Mouse (Mus musculus) lung, postnatal 14 days (tissue): ENCODE measurements around the gene Aar2.
A peak's percentile ranks its signal among the peaks of the same experiment; 100 is the strongest.
"Not testable (repeated sequence)": the region's sequence is repeated elsewhere in the genome, so short reads cannot be mapped to it uniquely, and the experiment has no call there.

Experiments used
- DNase-seq: peaks from one replicate; pipeline ENCODE4 v3.0.0; 2021

The Aar2 gene

DNA sequence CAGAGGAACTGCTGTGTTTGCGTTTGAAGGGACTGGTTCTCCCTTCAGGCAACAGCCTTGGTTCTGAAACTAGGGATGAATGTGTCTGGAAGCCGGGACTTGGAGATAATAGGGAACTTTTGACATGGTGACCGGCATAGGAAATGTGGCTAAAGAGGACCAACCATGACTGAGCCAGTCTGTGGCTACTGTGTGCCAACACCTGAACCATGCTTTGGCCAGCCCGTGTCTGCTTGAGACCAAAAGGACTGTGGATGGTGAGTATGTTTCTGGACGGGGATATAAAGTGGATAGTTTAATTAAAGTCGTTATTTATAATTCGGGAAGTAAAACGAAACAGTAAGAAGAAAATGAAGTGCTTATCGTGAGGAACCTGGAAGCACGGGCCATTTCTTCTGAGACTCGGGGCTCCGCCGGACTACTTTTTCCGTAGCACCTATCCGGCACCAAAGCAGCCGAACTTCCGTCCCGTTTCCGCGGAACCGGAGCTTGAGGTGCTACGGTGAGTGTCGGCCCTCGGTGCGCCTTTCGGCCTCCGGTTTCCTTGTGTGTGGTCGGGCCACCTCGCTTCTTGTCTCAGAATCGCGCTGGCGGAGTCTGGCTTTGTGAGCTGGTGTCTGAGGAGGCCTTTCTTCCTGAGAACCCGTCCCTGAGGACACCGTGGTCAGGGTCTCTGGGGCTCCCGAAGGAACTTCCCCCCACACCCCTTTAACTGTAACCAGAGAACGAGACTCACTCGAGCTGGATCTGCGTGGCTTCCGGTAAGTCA lies at the start of gene Aar2:
Gene Aar2, plus strand, starts transcription at position 462 of the 769 bp plus-strand sequence.
- peak; percentile 85 for DNase-seq

DNA sequence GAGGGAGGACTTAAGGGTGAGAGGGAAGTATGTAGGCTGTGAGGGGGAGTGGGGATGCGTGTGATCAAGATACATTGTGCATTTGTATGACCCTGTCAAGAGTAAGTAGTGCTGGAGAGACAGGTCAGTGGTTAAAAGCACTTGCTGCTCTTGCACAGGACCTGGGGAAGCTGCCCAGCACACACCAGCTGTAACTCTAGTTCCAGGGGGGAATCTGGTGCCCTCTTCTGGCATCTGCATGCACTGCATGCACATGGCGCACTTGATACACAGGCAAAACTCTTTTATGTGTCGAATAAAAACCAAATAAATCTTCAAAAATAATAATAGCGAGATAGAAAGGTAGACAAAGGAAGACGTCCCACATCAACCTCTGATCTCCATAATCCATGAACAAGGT lies 49.5 kb upstream of the Aar2 start:
- peak; percentile 67 for DNase-seq

DNA sequence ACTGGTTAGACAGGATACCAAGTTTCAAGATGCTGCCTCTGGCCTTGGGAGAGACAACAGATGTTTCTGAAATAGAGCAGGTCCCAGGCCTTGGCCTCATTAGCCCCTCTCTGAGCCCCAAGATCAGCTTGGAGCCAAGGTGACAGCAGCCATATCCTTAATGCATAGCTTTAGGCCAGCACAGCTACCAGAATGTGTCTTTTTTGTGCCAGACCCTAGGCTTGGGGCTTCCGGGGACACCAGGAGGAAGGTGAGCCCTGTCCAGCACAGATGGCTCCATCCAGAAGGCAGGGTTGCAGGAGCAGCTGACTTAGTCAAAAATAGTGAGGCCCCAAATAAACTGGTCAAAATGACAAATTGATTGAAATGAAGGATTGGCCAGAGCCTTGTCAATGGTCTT lies 46.4 kb upstream of the Aar2 start:
- no peak for DNase-seq

DNA sequence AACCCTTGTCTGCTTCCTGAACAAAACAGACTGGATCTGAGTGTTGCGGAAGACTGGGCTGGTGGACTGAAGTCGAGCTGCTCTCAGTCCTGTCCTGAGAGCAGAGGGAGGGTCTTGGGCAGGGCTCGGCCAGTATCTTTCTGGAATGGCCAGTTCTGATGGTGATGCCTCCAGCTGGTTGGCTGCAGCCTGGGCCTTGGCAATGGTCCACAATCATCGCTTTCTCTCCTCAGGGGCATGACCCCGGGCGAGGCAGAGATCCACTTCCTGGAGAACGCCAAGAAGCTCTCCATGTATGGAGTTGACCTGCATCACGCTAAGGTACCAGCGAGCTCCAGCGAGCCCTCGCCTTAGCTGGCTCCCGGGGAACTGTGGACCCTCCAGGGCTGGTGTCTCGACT lies 41.9 kb upstream of the Aar2 start:
- peak; percentile 78 for DNase-seq

DNA sequence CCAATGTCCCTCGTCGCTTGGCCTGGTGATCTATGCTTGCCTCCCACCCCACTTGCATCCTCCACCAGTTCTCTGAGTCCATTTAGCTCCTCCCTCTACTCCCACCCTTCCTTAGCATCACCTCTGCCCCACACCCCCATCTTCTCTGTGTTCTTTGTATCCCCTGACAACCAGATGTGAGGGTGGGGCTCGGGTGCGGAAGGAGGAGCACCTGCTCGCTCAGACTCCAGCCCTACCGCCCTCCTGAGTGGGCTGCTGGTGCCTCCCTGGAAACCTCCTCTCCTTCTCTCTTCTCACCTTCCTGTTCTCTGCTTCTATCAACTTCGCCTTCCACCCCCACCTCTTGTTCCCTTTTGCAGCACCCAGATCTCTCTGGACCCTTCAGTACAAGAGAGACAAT lies 35.4 kb upstream of the Aar2 start:
- no peak for DNase-seq

DNA sequence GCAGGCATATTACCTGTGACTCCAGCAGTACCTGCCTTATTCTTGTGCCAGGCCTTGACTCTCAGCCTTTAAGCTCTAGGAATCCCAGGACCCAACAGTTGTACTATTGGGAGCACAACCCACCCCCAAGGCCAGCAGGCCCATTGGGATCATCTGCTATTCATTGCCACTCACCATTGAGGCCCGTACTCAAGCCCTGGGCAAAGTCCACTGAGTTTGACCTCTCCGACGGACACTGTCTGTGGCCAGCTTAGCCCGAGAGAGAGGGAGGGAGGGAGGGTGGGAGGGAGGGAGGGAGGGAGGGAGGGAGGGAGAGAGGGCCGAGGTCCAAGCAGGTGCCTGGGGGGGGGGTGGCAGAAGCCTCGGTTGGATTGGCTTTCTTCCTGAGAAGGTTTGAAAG lies 34.8 kb upstream of the Aar2 start:
- no peak for DNase-seq

DNA sequence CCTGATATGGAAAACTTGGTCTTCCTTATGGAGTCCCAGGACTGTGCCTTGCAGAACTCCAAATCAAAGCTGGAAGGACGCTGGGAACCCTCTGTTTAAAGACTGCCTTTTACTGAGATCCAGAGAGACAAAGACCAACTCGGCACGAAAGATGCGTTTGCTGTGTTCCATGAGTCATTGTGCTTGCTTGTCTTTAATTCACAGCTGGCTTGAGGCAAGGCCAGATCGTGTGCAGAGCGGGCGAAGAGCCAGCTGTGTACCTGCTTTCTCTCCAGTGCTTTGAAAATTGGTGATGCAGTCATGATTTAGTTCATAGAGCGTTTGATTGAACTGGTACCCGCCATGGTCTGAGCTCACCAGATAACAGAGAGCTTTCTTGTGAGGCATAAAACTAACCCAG lies 32.3 kb upstream of the Aar2 start:
- no peak for DNase-seq

DNA sequence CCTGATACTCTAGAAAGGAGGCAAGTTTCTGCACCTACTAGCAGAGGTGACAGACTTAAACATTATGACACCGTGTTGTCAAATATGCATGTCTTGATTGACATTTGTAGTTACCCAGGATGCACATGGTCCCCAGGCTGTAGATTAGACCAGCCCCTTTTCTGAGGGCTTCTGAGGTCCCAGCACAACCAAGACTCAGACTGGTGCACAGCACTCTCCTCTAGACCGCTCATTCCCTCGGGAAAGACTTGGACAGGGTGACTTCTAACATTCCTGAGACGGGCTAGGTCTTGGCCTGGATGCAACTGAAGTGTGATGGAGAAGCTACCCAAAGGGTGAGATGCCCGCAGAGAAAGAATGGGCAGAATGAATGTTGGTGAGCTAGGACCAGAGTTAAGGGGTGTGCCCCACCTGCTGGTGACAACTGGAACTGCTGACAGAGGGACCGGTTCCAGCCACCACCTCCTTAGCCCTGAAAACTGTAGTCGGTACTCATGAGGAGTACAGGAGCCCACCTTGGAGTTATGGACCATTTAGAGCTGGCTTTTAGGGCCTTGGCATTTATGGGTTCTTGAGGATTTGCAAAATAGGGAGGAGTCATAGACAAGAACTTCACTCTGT lies 31.7 kb upstream of the Aar2 start:
- peak; percentile 82 for DNase-seq

DNA sequence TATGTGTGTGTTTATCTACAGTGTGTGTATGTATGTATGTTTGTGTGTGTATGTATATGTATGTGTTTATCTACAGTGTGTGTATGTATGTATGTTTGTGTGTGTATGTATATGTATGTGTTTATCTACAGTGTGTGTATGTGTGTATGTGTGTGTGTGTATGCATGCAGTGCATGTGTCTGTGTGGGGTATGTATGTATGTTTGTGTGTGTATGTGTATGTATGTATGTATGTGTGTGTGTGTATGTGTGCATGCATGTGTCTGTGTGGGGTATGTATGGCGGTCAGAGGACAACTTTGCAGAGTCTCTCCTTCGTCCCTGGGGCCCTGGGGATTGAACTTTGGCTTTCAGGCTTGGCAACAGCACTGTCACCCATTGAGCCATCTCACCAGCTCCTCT lies 30.7 kb upstream of the Aar2 start:
- not testable (repeated sequence) for DNase-seq

DNA sequence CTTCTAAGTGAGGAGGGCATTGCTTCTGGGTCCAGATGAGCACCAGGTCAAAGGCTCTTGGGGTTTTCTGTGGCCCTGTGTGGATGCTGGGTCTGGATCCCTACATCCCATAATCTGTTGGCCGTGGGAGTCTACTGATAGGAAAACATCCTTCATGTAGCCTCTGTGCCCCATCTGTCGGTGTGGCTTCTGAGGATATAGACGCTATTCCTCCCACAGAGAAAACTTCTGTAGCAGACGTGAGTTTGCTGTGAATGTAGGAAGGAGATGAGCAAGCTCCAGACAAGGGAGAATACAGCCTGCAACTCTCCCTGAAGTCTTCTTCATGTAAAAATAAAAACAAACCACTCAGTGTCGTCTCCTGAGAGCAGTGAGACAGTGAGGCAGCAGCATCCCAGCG lies 29.1 kb upstream of the Aar2 start:
- DNase-seq = no peak

DNA sequence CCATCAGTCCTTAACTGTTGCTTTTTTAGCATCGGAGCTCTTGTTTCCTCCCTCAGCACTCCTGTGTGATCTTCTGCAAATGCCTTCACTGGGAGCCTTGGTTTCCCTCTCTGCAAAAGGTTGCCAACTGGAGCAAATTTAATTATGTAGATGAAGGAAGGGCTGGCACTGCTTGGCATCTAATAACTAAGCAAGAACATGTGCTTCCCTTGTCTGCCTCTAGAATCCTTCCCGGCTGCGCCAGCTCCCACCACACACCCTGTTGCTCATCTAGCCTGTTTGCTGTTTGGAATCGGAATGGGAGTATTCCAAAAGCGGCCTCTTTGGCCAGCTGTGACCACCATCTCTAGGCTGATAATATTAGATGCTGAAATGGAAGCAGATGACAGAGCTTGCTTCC lies 27.8 kb upstream of the Aar2 start:
- no peak for DNase-seq

DNA sequence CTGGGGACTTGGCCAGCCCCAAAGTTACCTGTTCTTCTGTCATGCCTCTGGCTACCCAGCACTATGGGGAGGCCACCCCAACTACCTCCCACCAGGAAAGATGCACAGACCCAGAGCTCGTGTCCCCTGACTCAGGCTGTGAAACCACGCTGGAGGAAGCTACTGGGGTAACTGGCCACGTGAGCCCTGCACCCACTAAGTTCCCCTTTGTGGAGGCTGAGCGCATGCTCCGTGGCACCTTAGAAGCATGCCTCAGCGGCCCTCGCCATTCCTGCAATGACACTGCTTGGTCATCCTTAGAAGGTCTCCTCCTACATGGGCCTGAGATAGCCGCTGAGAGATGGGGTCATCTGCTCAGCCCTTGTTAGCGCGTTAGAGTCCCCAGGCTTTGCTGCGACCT lies 24.4 kb upstream of the Aar2 start:
- DNase-seq = no peak

DNA sequence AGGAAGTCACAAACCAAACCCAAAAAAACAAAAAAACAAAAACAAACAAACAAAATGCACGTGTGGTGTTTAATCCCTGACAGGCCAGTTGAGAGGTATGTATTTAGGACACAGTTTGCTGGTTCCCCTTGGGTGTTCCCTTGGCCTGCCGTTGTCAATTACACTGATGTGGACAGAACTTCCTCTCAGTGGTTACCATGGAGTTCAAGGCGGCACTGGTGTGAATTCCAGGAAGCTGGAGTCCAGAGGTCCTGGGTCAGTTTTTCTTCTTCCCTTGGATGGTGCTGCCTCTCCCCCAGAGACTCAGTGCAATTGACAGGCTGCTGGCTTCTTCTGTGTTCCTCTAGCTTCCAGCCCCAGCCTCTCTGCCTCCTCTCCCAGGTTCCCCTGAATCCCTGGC lies 23.3 kb upstream of the Aar2 start:
- peak; percentile 12 for DNase-seq

DNA sequence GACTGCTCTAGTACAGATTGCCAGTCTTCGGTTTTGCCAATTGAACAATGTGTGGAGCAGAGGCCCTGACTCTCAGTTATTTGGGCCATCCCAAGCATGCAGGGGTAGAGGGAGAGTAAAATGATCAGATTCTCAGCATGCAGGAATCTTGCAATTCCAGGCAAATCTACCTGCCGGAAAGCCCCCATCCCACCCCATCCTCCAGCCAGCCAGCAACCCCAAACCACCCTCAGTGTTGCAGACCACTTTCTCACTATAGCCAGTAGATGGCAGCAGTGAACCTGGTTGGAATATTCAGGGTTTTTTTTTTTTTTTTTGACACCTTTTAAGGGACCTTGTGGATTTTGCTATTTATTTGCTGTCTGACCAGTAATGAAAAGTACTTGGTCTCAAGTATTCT lies 17.7 kb upstream of the Aar2 start:
- peak; percentile 28 for DNase-seq

DNA sequence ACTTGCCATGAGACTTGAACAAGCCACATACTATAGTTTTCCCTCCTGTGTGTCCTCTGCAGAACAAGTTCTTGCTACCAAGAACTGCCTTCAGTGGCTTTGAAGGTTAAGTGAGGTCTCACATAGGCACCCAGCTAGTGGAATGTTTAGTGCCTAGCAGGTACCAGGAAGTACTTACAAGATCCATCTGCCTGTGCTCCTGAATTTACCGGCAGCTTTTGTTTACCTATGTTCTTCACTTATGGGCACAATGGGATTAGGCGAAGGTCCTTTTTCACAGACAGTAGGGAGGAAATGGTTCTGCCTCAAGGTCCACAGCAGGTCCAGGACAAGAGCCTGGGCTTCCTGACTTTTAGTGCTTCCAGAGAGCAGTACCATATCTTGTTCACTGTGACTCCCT lies 14.2 kb upstream of the Aar2 start:
- DNase-seq = no peak

DNA sequence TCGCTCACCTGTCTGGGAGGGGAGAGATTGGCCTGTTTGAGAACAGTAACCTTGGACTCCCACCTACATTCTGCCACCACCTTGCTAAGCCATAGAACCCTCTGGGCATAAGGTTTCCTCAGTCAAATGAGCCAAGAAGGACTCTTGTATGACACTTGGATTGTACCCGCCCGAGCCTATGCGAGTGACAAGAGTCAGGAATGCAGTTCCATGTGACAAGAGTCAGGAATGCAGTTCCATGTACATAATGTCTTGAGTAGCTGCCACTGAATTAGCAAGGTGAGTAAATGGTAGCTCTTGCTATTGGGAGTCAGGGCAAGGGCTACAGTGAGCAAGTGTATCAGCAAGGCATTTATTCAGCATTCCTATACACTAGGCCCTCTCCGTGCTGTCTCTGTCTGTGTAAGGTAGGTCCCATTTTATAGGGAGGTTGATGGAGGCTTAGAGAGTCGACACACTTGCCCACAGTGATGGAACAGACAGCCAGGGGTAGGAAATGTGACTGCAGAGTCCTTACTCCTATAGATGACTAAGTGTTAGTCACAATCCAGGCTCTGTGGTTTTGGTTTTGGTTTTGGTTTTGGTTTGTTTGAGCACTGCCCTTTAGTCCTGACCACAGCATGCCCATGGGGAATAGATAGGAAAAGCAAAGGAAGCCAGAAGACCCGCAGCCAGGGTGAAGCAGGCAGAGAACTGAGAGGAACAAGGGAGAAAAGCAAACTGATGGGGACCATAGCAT lies 8.4 kb upstream of the Aar2 start:
- DNase-seq = no peak

DNA sequence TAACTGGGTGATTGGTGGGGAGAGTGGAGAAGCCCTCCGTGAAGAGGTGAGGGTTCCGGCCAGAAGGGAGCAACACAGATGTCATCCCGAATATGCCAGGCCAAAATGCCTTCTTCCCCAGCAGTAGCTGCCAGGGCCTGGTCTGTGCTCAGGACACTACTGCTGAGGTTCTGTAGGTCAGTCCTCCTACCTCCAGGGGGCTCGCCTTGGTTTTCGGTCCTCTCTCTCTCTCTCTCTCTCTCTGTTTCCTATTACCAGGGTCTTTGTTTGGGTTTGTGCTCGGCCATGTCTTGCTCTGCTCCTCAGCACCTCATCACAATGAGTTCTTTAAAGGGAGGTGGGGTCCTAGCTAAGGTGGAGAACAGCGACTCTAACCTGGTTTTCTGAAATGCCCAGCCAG lies 6.4 kb upstream of the Aar2 start:
- DNase-seq = no peak

DNA sequence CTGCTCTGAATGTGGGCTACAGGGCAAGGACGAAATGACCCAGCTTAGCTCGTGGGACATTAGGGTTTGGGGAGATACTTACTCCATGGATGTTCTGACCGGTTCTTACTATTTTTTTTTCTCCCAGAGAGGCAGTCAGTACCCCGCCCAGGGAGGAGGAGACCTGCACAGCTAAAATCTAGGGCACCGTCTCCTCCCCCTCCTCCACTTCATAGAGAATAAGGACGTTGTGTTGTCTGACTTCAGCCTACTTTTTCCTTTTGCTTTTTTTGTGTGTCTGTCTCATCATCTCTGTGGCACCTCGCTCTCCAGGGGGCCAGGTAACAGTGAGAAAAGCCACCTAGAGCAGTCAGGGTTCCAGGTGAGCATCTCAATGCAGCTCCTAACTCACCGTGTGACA lies 5.0 kb upstream of the Aar2 start:
- DNase-seq = no peak

DNA sequence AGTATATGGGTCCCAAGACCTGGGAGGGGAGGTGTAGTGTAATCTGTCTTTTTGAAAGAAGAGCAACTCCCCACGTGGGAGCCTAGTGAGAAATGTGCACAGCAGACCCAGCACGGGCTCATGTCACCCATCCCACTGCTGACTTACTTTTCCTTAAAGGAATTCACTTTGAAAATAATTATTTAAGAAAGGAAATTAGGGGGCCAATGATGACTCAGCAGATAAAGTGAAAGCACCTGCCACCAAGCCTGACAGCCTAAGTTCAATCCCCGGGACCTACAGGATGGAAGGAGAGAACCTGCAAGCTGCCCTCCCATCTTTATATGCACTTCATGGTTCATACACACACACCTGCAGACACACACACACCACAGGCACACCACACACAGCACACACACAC lies 3.6 kb upstream of the Aar2 start:
- no peak for DNase-seq

DNA sequence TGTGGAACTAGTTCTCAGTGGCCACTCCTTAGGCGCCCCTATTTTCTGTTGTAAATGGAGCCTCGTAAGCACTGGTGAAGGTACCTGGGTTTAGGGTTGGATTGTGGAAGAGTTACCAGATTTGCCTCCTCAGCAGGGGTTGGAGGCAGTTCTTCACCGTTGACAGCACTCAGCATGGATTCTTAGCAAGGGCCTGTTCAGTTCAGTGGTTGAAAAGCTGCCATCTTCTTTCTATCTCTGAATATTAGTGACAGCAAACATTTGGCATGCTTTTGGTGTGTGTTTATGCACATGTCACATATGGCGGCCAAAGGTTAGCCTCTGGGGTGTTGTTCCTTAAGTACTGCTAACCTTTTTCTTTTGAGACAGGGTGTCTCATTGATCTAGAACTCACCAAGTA lies 5.0 kb downstream of the Aar2 start:
- no peak for DNase-seq

DNA sequence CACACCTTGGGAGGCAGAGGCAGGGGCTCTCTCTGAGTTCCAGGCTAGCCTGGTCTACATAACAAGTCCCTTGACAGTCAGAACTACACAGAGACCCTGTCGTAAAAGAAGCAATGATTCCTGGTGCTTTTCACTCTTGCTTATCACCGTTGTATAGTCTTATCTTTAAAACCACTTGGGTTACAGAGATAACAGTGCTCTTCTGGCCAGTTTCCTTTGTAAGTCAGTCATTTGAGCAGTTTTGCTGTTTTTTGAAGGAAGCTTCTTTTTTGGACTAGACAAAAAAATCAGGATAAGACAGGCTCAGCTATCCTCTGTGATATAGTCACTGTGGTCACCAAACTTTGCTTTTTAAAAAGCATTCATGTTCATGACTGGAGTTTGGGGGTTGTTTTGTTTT lies 14.4 kb downstream of the Aar2 start:
- no peak for DNase-seq

DNA sequence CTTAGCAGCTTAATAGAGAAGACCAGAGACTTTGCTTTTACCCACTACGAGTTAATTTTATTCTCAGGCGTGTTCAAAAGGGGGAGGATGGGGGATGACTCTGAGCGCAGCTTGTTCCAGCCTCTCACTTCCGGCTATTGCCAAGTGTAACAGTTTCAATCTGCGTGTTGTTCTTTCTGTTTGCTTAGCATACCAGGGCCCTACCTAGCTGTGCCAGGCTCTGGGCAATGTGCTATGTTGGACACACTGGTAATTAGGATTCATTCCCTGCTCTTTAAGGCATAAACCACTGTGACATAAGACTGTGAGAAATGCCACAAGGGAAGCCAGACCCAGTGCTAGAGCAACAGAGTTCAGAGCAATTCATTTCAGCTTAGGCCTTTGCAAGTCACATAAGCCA lies 16.2 kb downstream of the Aar2 start:
- no peak for DNase-seq

DNA sequence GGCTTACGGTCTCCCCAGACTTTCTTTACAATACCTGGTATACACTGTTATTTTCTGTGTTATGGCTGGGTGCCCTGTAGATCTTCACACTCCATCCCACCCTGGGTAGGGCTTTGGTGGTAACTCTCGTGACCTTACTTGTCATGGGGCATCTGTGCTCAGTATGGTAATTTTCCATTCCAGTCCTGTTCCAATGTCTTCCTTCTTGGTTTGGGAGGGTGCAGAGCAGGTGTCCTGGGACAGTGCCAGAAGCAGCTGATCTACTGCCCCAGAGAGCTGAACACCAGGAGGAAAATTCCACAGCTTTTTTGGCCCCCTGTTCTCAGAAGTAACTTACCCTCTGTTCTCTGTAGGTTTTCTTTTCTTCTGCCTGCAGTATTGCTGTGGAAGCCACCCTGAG lies 19.1 kb downstream of the Aar2 start:
- no peak for DNase-seq

DNA sequence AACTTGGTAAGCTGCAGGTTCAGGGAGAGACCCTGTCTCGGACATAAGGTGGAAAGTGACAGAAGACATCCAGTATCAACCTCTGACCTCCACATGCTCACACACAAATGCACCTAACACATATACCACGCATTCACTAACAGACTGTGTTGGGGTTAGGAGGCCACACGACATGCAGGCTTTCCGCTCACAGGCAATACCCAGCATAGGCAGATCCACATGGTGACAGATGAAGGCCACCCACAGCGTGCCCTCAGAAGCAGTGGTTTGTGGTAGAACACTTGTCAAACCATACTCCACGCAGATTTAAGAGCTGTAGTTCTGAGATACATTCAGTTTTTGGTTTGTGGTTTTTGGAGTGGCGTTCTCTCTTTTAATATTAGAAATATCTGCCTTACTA lies 21.3 kb downstream of the Aar2 start:
- no peak for DNase-seq
